28 mouse cellular contexts compared by ENCODE assay signal in genomic region chr5:12454946-12455345, GRCm38 (mm10).
A peak's percentile ranks its signal among the peaks of the same experiment; 100 is the strongest.
DNase-seq lines count a peak whose midpoint lies in the region; ATAC-seq lines count a peak whose summit lies in the region.
"Had no signal": no experiment of that assay in that cellular context is flagged by ENCODE, and none has a peak within 500 bp of the region (broad histone marks: within the 10 kb centered on the region; RNA-seq: fewer than 3 reads in every experiment).

No protein-coding gene starts in this region.

- 47% methylated on average over 1 of the region's 1 CpGs for WGBS in midbrain, embryonic 14.5 days
- 62% methylated on average over 1 of the region's 1 CpGs for WGBS in midbrain, embryonic 13.5 days
- WGBS in heart, embryonic 10.5 days: 79% methylated on average over 1 of the region's 1 CpGs

- H3K27ac ChIP-seq in midbrain, embryonic 14.5 days (replicated peaks; ENCODE audit: low read depth, low read length): no peak overlapping the region
- H3K27ac ChIP-seq in midbrain, embryonic 13.5 days: no peak overlapping the region
- H3K27ac ChIP-seq in heart, embryonic 10.5 days: no peak overlapping the region
- H3K27ac ChIP-seq: embryonic facial prominence, embryonic 10.5 days; embryonic facial prominence, embryonic 15.5 days; forebrain, embryonic 12.5 days; heart, embryonic 15.5 days; limb, embryonic 10.5 days; limb, embryonic 15.5 days; liver, embryonic 14.5 days; midbrain, embryonic 10.5 days; stomach, postnatal 0 days had no signal

- H3K27me3 ChIP-seq in midbrain, embryonic 14.5 days (ENCODE audit: control insufficient read depth, insufficient read depth, low read length): no peaks in the 10 kb centered on the region
- no peaks in the 10 kb centered on the region for H3K27me3 ChIP-seq in midbrain, embryonic 13.5 days
- H3K27me3 ChIP-seq in heart, embryonic 10.5 days (ENCODE audit: insufficient read depth, poor library complexity, severe bottlenecking): no peaks in the 10 kb centered on the region
- H3K27me3 ChIP-seq: embryonic facial prominence, embryonic 15.5 days; forebrain, embryonic 12.5 days; heart, embryonic 15.5 days; limb, embryonic 15.5 days had no signal

- DNase-seq in embryo, embryonic 10.5 days (ENCODE audit: low spot score): peak; percentile 19
- DNase-seq in embryo, embryonic 11 days: no peak
- DNase-seq in midbrain, embryonic 14.5 days: peak; percentile 3
- peak; percentile 21 for DNase-seq in kidney, postnatal 10 days
- no peak for DNase-seq in heart, embryonic 10.5 days (ENCODE audit: low spot score)
- no peak for DNase-seq in natural killer cell, adult 2 months (ENCODE audit: low spot score in 2 of 2)
- DNase-seq: adrenal gland, postnatal 25 days; cerebellum, adult 11-12 months; cerebellum, postnatal 10 days; gastrocnemius, postnatal 14 days; layer of hippocampus, postnatal 36 days; lung, embryonic 14.5 days; right cerebral cortex, adult 18-20 months; right cerebral cortex, postnatal 4 days; thymus, adult 18-20 months; thymus, postnatal 25 days had no signal

- H3K9me3 ChIP-seq in midbrain, embryonic 14.5 days (ENCODE audit: control insufficient read depth, low read length): no peaks in the 10 kb centered on the region
- no peaks in the 10 kb centered on the region for H3K9me3 ChIP-seq in midbrain, embryonic 13.5 days
- no peaks in the 10 kb centered on the region for H3K9me3 ChIP-seq in heart, embryonic 10.5 days
- H3K9me3 ChIP-seq: embryonic facial prominence, embryonic 10.5 days; embryonic facial prominence, embryonic 15.5 days; forebrain, embryonic 12.5 days; G1E; heart, embryonic 15.5 days; limb, embryonic 10.5 days; limb, embryonic 15.5 days; midbrain, embryonic 10.5 days had no signal

- H3K4me3 ChIP-seq in midbrain, embryonic 14.5 days (replicated peaks; ENCODE audit: low read depth, low read length): no peak overlapping the region
- no peak overlapping the region for H3K4me3 ChIP-seq in midbrain, embryonic 13.5 days (replicated peaks)
- no peak overlapping the region for H3K4me3 ChIP-seq in heart, embryonic 10.5 days
- H3K4me3 ChIP-seq: embryonic facial prominence, embryonic 10.5 days; embryonic facial prominence, embryonic 15.5 days; forebrain, embryonic 12.5 days; heart, embryonic 15.5 days; limb, embryonic 10.5 days; limb, embryonic 15.5 days; midbrain, embryonic 10.5 days had no signal

- no peaks in the 10 kb centered on the region for H3K36me3 ChIP-seq in midbrain, embryonic 14.5 days (ENCODE audit: control insufficient read depth, insufficient read depth, low read length)
- no peaks in the 10 kb centered on the region for H3K36me3 ChIP-seq in midbrain, embryonic 13.5 days
- H3K36me3 ChIP-seq in heart, embryonic 10.5 days: no peaks in the 10 kb centered on the region
- H3K36me3 ChIP-seq: embryonic facial prominence, embryonic 10.5 days; embryonic facial prominence, embryonic 15.5 days; forebrain, embryonic 12.5 days; G1E; heart, embryonic 15.5 days; limb, embryonic 10.5 days; limb, embryonic 15.5 days; midbrain, embryonic 10.5 days had no signal

- no peak for ATAC-seq in midbrain, embryonic 14.5 days (ENCODE audit: low FRiP score, low TSS enrichment)
- ATAC-seq in midbrain, embryonic 13.5 days: no peak
- ATAC-seq: hindbrain, embryonic 16.5 days had no signal

- H3K4me1 ChIP-seq in midbrain, embryonic 14.5 days (ENCODE audit: control insufficient read depth, insufficient read depth, low read length): no peaks in the 10 kb centered on the region
- H3K4me1 ChIP-seq in midbrain, embryonic 13.5 days (replicated peaks): no peaks in the 10 kb centered on the region
- no peaks in the 10 kb centered on the region for H3K4me1 ChIP-seq in heart, embryonic 10.5 days
- H3K4me1 ChIP-seq: embryonic facial prominence, embryonic 10.5 days; embryonic facial prominence, embryonic 15.5 days; forebrain, embryonic 12.5 days; heart, embryonic 15.5 days; limb, embryonic 15.5 days; midbrain, embryonic 10.5 days had no signal

- no peak overlapping the region for H3K4me2 ChIP-seq in midbrain, embryonic 14.5 days (ENCODE audit: low read length)
- no peak overlapping the region for H3K4me2 ChIP-seq in midbrain, embryonic 13.5 days (replicated peaks)
- H3K4me2 ChIP-seq: embryonic facial prominence, embryonic 15.5 days; forebrain, embryonic 12.5 days; heart, embryonic 15.5 days; limb, embryonic 15.5 days; lung, embryonic 14.5 days had no signal

- H3K9ac ChIP-seq in midbrain, embryonic 14.5 days (replicated peaks; ENCODE audit: low read length): no peak overlapping the region
- no peak overlapping the region for H3K9ac ChIP-seq in midbrain, embryonic 13.5 days (replicated peaks)
- H3K9ac ChIP-seq: embryonic facial prominence, embryonic 15.5 days; forebrain, embryonic 12.5 days; heart, embryonic 15.5 days; limb, embryonic 15.5 days; liver, embryonic 14.5 days; lung, embryonic 14.5 days had no signal

Comparison
In these comparisons a context has a peak if more than half of its experiments do, and no peak if none do; other contexts are left out.
1. DNase-seq: peak in embryo, embryonic 10.5 days (single experiment), midbrain, embryonic 14.5 days (single experiment) and kidney, postnatal 10 days (single experiment); none in embryo, embryonic 11 days (single experiment), heart, embryonic 10.5 days (single experiment) and natural killer cell, adult 2 months (0 of 2).